Mouse (Mus musculus): ENCODE data around the gene Dusp13.

DNA sequence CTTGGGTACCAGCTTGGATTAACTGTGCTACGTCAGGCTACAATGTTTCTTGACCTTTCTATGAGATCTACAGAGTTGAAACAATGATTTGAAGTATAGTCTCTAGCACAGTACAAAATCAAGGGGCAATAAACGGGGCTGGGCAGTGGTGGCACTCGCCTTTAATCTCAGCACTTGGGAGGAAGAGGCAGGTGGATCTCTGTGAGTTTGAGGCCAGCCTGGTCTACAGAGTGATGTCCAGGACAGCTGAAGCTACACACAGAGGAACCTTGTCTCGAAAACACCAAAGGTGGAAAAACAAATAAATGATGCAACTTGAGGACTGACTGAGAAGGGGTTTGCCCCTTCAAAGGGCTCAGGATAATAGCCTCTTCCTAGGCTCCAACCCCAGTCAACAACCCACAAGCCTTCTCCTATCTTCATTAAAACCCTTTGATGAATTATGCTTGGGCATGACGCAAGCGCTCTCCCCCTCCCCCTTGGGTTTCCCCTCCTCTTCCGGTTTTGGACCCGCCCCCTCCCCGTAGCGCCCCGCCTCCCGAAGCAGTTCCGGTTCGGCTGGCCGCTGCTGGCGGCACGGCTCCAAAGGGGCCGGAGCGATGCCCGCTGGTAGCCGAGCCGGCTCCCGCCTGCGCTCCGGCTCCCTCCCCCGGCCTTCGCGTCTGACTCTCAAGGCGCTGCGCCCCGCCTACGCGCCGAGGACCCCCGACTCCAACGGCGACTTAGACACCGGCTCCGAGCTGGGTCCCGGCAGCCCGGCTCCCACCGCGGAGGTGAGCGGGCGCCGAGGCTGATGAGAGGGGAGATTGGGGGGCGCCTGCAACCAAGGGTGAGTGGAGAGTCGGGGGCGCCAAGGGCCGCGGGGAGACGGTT is 737 bp downstream of the Dusp13 start, which contains the start of gene Samd8:
- TF ChIP-seq CTCF (IDR thresholded peaks at IDR 0.05; ENCODE audit: low read depth, low read length) = no peak
- TF ChIP-seq POLR2A (IDR thresholded peaks at IDR 0.05; ENCODE audit: borderline replicate concordance, low read depth, low read length) = peak; percentile 14; the same call in 1 of the 2 replicates
